Mouse (Mus musculus) kidney, postnatal 0 days (tissue): ENCODE results near the gene Arhgef2. TPM values are rescaled to one million over a fixed set of nuclear protein-coding genes. Genes with fewer than 3 reads are reported as not detected.
"Not testable (repeated sequence)": the region's sequence is repeated elsewhere in the genome, so short reads cannot be mapped to it uniquely, and the experiment has no call there.

ENCODE experiments used
- ATAC-seq: fragments of 200-750 bp; cut with Nextera tagmentation; replicated peaks from 2 replicates; pipeline ENCODE4 v1.8.0; 2017; ENCODE audit warnings: low read depth, moderate number of reproducible peaks, moderate TSS enrichment, moderate library complexity; ENCODE audit not compliant: low FRiP score
- DNase-seq: peaks from one replicate; pipeline ENCODE4 v3.0.0-alpha.2; 2016; ENCODE audit warnings: low spot score
- H3K27ac ChIP-seq: fragments of 300-500 bp; sonication (generic); 2 replicates; pipeline ENCODE4 v1.5.1; 2014; ENCODE audit warnings: mild to moderate bottlenecking
- H3K27me3 ChIP-seq: fragments of 300-500 bp; sonication (generic); 2 replicates; pipeline ENCODE4 v1.6.1; 2014; ENCODE audit warnings: low read length, mixed read lengths; ENCODE audit not compliant: insufficient read depth
- H3K36me3 ChIP-seq: fragments of 300-500 bp; sonication (generic); 2 replicates; pipeline ENCODE4 v1.6.1; 2014; ENCODE audit warnings: low read length, mixed read lengths; ENCODE audit not compliant: insufficient read depth
- H3K4me1 ChIP-seq: fragments of 300-500 bp; sonication (generic); replicated peaks from 2 replicates; pipeline ENCODE4 v1.6.1; 2014; ENCODE audit warnings: antibody characterized with exemption, low read length, mixed read lengths; ENCODE audit not compliant: insufficient read depth
- H3K4me2 ChIP-seq: fragments of 300-500 bp; sonication (generic); 2 replicates; pipeline ENCODE4 v1.6.1; 2014; ENCODE audit warnings: mild to moderate bottlenecking, low read length, moderate library complexity, mixed read lengths
- H3K4me3 ChIP-seq: fragments of 300-500 bp; sonication (generic); replicated peaks from 2 replicates; pipeline ENCODE4 v1.5.1; 2014; ENCODE audit warnings: low read depth, low read length
- H3K9ac ChIP-seq: fragments of 300-500 bp; sonication (generic); 2 replicates; pipeline ENCODE4 v1.6.1; 2014; ENCODE audit warnings: low read depth, low read length
- H3K9me3 ChIP-seq: fragments of 300-500 bp; sonication (generic); replicated peaks from 2 replicates; pipeline ENCODE4 v1.6.1; 2016; ENCODE audit warnings: low read length, inconsistent platforms, mixed read lengths
- CTCF ChIP-seq: IDR thresholded peaks from 2 replicates; pipeline ENCODE4 v1.5.1; 2016; ENCODE audit warnings: antibody characterized with exemption, low read depth, mild to moderate bottlenecking, moderate library complexity
- WGBS: fragments of 180-500 bp; shearing (Covaris S2); extraction: QIAGEN DNeasy Blood & Tissue Kit; methylation state at CpG from one replicate; pipeline ENCODE4 v1.1.7; 2014; 5-methylcytosine and 5-hydroxymethylcytosine counted together
- polyA plus RNA-seq: library from polyadenylated mRNA; unstranded; fragments of >200 nt; fragmentation: Nextera tagmentation; extraction: Ambion mirVana; gene quantifications from 2 replicates; pipeline ENCODE4 v1.2.1, GENCODE M21; 2015

The Arhgef2 gene
- polyA plus RNA-seq, 1 experiment from 2014 or later = 53.7 TPM

DNA sequence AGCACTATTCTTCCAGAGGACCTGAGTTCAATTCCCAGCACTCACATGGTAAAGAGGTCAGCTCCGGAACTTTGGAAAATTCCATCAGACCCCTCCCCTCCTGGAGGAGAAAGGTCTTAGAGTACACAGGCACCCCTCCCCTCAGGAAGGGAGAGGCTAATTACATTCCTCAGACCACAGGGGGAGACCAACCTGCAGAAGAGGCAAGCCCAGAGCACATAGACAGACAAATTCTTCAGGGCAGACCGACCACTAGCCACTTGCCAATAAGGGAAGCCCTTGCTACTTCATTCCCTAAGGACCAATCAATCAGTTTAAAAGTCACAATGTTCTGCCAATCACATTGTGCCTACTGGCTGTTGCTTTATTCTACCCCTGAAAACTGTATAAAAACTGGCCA lies 32.9 kb upstream of the Arhgef2 start:
- TF ChIP-seq CTCF = no peak
- no peak overlapping the region for H3K4me2 ChIP-seq
- H3K4me1 ChIP-seq = no peaks in the 10 kb centered on the region
- H3K27me3 ChIP-seq = no peaks in the 10 kb centered on the region
- no peak overlapping the region for H3K27ac ChIP-seq
- DNase-seq = no peak
- H3K4me3 ChIP-seq = no peak overlapping the region
- H3K36me3 ChIP-seq = peaks cover 21% of the 10 kb centered on the region
- no peaks in the 10 kb centered on the region for H3K9me3 ChIP-seq
- no peak overlapping the region for H3K9ac ChIP-seq
- no peak for ATAC-seq
- 75% methylated on average over 2 of the region's 2 CpGs for WGBS

DNA sequence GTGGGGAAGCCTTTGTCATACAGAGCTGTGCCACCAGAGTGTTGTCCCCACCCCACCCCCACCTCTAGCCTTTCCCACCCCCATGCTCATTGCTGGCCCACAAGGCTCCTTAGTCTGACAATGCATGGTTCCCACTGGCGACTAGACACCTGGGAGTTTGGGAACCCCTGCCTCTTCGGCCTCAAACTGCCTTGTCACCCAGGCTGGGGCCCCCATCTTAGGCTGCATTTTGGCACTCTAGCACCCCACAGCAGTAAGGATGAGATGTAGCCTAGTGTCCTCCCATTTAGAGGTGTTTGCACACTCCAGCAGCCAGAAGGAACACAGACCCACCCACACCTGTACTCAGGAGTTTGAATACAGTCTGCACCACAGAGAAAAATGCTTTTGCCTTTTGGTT lies 32.0 kb upstream of the Arhgef2 start:
- Histone ChIP-seq H3K27me3 (no peaks in the 10 kb centered on the region), H3K9ac (no peak overlapping the region), H3K4me1 (no peaks in the 10 kb centered on the region; the same call in 1 of the 2 replicates), H3K4me3 (no peak overlapping the region), H3K4me2 (no peak overlapping the region), H3K36me3 (peaks cover 11% of the 10 kb centered on the region), H3K9me3 (no peaks in the 10 kb centered on the region), H3K27ac (no peak overlapping the region)
- WGBS = 90% methylated on average over 2 of the region's 2 CpGs
- no peak for TF ChIP-seq CTCF
- DNase-seq = no peak
- ATAC-seq = no peak

DNA sequence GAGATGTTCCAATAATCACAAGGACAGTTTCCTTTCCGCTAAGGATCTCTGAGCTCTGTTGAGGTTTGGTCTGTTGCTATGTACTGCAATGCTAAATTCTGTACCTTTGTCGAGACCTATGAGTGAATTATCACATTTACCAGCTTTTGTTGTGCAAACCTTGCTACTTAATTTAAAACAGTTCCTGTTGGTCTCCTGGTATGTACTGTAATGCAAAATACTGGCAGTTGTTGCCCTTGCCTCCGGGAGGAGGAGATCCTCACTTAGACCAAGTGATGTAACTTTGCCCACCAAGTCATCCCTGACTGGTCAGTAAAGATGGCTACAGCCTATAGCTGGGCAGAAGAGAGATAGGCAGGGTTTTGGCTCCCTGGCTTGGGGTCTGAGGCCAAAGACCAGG lies 30.2 kb upstream of the Arhgef2 start, which contains the start of gene Ssr2:
Ssr2 (plus strand) TSS at position 337 of the 400 bp plus-strand sequence.
- H3K27ac ChIP-seq = no peak within 1 kb of the TSS
- H3K4me2 ChIP-seq = no peak within 1 kb of the TSS
- ATAC-seq = no peak
- no peak within 1 kb of the TSS for H3K4me3 ChIP-seq
- H3K9ac ChIP-seq = no peak within 1 kb of the TSS
- no peak for DNase-seq
- no peaks in the 10 kb centered on the region for H3K36me3 ChIP-seq
- H3K9me3 ChIP-seq = no peaks in the 10 kb centered on the region
- no peak for TF ChIP-seq CTCF
- no peaks in the 10 kb centered on the region for H3K27me3 ChIP-seq
- peaks cover 6% of the 10 kb centered on the region; the same call in 1 of the 2 replicates for H3K4me1 ChIP-seq
- 88% methylated on average over 3 of the region's 3 CpGs for WGBS

DNA sequence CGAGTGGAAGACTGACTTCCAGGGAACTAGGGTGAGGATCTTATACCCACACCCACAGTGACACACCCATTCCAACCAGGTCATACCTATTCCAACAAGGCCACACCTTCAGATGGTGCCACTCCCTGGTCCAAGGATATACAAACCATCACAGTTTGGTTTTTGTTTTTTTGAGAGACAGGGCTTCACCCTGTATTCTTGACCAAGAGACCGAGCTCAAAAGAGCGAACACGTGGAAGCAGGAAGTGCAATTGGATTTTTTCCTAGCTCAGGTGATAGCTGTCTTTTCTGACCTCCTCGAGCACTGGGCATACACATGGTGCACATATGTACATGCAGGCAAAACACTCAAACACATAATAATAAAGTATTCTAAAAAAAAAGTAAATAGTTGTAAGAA lies 27.9 kb upstream of the Arhgef2 start:
- not testable (repeated sequence) for DNase-seq, H3K9me3 ChIP-seq, ATAC-seq, H3K4me2 ChIP-seq, H3K4me3 ChIP-seq, H3K27me3 ChIP-seq, H3K36me3 ChIP-seq, H3K27ac ChIP-seq, H3K9ac ChIP-seq, H3K4me1 ChIP-seq
- WGBS = 88% methylated on average over 5 of the region's 5 CpGs

DNA sequence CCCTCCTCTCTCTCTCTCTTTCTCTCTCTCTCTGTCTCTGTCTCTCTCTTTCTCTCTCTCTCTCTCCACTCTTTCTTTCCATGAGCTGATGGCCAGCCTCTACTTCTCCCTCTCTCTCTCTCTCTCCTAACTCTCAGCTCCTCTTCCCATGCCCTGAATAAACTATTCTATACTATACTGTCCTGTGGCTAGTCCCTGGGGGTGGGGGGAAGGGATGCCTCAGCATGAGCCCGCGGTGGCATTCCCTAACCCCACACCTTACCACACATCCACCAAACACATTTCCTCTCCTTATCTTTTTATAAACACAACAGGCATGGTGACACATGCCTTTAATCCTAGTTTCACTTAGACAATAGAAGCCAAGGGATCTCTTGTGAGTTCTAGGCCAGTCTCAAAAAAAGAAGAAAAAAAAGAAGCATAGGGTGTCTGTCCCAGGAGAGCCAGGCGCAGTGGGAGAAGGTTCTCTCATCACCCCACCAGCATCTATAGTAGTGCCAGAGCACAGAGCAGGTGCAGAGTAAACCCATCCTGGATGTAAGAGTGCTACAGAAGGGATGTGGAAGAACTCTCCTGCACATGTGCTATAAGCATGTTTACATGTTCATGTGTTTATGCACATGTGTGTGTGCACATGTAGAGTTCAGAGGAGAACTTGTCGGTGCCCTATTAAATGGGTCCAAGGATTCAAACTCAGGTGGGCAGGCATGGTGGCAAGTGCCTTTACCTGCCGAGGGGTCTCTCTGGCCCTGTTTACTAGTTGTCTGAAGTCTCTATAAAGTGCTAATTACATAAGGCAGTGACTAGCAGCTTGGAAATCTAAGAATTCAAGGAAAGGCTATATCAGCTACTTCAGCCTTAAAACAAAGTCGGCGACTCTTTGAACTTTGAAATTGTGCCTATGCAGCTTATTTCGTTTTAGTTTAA lies 27.0 kb upstream of the Arhgef2 start:
- Histone ChIP-seq H3K27me3 (no peaks in the 10 kb centered on the region), H3K4me2 (peak overlapping the region; percentile 78), H3K36me3 (peaks cover 14% of the 10 kb centered on the region; the same call in 1 of the 2 replicates), H3K4me1 (peaks cover 6% of the 10 kb centered on the region; the same call in 1 of the 2 replicates), H3K9me3 (no peaks in the 10 kb centered on the region), H3K4me3 (peak overlapping the region; percentile 93), H3K9ac (peak overlapping the region; percentile 92; the same call in 1 of the 2 replicates), H3K27ac (no peak overlapping the region)
- DNase-seq (no peak), ATAC-seq (no peak; the same call in 1 of the 2 replicates)
- no peak for TF ChIP-seq CTCF
- 51% methylated on average over 8 of the region's 8 CpGs for WGBS

DNA sequence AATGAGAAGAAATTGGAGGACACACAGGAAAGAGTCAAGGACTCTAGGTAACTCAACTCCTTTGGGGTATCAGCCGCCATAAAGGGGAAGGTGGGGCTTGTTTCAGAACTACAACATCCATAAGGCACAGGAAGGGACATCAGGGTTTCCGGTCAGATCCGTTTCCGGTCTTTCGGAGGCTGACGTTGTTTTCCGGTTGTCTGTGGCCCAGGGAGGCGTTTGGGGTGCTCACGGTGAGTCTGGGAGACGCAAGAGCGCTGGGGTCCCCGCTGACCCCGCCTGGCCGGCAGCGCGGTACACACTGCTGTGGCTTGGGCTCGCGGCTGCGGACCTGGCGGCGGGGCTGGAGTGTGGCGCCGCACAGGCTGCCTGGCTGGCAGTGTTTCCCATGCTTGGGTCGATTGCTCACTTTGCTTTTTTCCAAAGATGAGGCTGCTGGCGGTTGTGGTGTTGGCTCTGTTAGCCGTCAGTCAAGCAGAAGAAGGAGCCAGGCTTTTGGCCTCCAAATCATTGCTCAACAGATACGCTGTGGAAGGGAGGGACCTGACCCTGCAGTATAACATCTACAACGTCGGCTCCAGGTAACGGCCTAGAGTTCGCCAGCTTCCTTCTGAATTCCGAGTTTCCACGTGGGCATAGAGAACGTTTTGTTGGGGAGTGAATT lies 26.2 kb upstream of the Arhgef2 start:
- DNase-seq (peak; percentile 95), ATAC-seq (peak; percentile 72)
- Histone ChIP-seq H3K4me3 (peak overlapping the region; percentile 93), H3K27ac (no peak overlapping the region; the same call in none of the 2 replicates), H3K9me3 (no peaks in the 10 kb centered on the region), H3K4me2 (peak overlapping the region; percentile 78), H3K27me3 (no peaks in the 10 kb centered on the region), H3K4me1 (peaks cover 6% of the 10 kb centered on the region; the same call in 1 of the 2 replicates), H3K36me3 (peaks cover 14% of the 10 kb centered on the region; the same call in 1 of the 2 replicates), H3K9ac (peak overlapping the region; percentile 92)
- WGBS = under 1% methylated on average over 34 of the region's 34 CpGs
- TF ChIP-seq CTCF = no peak
